Comparison of ENCODE assay signal across 19 mouse cellular contexts in the genomic region with DNA sequence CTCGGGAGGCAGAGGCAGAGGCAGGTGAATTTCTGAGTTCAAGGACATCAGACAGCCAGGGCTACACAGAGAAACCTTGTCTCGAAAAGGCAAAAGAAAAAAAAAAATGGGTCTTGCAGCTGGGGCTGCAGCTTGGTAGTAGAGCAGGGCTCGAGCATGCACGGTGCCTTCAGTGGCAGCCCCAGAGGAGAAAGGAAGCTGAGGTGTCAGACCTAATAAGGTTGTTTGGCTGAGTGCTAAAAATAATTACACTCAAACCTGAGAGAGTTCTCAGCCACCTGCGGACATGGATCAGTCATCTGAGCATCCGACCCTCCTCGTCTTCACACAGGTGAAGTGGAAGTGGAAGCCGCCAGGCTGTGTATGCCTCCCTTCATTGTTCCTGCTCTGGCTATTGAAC. TPM values are rescaled to one million over a fixed set of nuclear protein-coding genes. Genes with fewer than 3 reads are reported as not detected.
DNase-seq lines count a peak whose midpoint lies in the region; ATAC-seq and TF ChIP-seq lines count a peak whose summit lies in the region.
"Had no signal": no experiment of that assay in that cellular context is flagged by ENCODE, and none has a peak within 500 bp of the region (broad histone marks: within the 10 kb centered on the region; RNA-seq: fewer than 3 reads in every experiment).

No protein-coding gene starts in this region.

- H3K9me3 ChIP-seq in liver, embryonic 12.5 days (replicated peaks), result no peaks in the 10 kb centered on the region
- H3K9me3 ChIP-seq: forebrain, embryonic 15.5 days; intestine, embryonic 15.5 days; kidney, embryonic 15.5 days had no signal

- no peaks in the 10 kb centered on the region for H3K27me3 ChIP-seq in spleen, adult 2 months (ENCODE audit: control insufficient read depth, insufficient read depth, low read length)
- no peaks in the 10 kb centered on the region for H3K27me3 ChIP-seq in splenic B cell, adult 2 months (ENCODE audit: control insufficient read depth, insufficient read depth, low read length, poor library complexity, severe bottlenecking)
- H3K27me3 ChIP-seq in liver, embryonic 12.5 days (replicated peaks), result no peaks in the 10 kb centered on the region
- H3K27me3 ChIP-seq: forebrain, embryonic 15.5 days; intestine, embryonic 15.5 days; kidney, embryonic 15.5 days had no signal

- peak overlapping the region; percentile 97 for H3K27ac ChIP-seq in gastrocnemius, adult 2 months
- H3K27ac ChIP-seq in spleen, adult 2 months (ENCODE audit: insufficient read depth, low read length), result peak overlapping the region; percentile 62
- no peak overlapping the region for H3K27ac ChIP-seq in liver, embryonic 12.5 days
- H3K27ac ChIP-seq: forebrain, embryonic 15.5 days; intestine, embryonic 15.5 days; kidney, embryonic 15.5 days had no signal

- ATAC-seq in liver, embryonic 12.5 days, result no peak
- ATAC-seq: forebrain, embryonic 15.5 days; intestine, embryonic 15.5 days had no signal

- 33% methylated on average over 8 of the region's 8 CpGs for WGBS in spleen, adult 2 months
- WGBS in liver, embryonic 12.5 days (ENCODE audit: insufficient replicate concordance), result 83% methylated on average over 8 of the region's 8 CpGs

- peaks cover 28% of the 10 kb centered on the region; the same call in 1 of the 2 replicates for H3K4me1 ChIP-seq in spleen, adult 2 months (ENCODE audit: control insufficient read depth, insufficient read depth, insufficient read length)
- H3K4me1 ChIP-seq in liver, embryonic 12.5 days, result peaks cover 17% of the 10 kb centered on the region
- H3K4me1 ChIP-seq: intestine, embryonic 15.5 days had no signal

- H3K4me2 ChIP-seq in liver, embryonic 12.5 days, result no peak overlapping the region
- H3K4me2 ChIP-seq: forebrain, embryonic 15.5 days; intestine, embryonic 15.5 days; kidney, embryonic 15.5 days had no signal

- no peak for DNase-seq in gastrocnemius, adult 2 months
- DNase-seq in gastrocnemius, postnatal 10 days, result no peak
- no peak for DNase-seq in spleen, adult 2 months (ENCODE audit: low read depth in 1 of 2, low spot score in 2 of 2)
- no peak for DNase-seq in spleen, adult 18-20 months
- peak; percentile 52 for DNase-seq in splenic B cell, adult 2 months (ENCODE audit: low read depth, low spot score)
- DNase-seq in thymus, postnatal 4 days, result peak; percentile 70
- DNase-seq in left cerebral cortex, adult 8-10 months (ENCODE audit: low spot score in 2 of 2), result no peak
- DNase-seq: adrenal gland, adult 2 months; cerebellum, postnatal 14 days; embryo, embryonic 11 days; layer of hippocampus, postnatal 36 days; left cerebral cortex, postnatal 4 days; lung, adult 2 months; lung, postnatal 36 days; right cerebral cortex, postnatal 25 days had no signal

- TF ChIP-seq POLR2A in spleen, adult 2 months (IDR thresholded peaks at IDR 0.05; ENCODE audit: low read depth, low read length), result no peak

- intact Hi-C loops in gastrocnemius, adult 2 months (cut with DNase I), result no loop called here

- peaks cover 18% of the 10 kb centered on the region for H3K36me3 ChIP-seq in spleen, adult 2 months (ENCODE audit: control insufficient read depth, insufficient read depth, low read length)
- H3K36me3 ChIP-seq in splenic B cell, adult 2 months (ENCODE audit: control insufficient read depth, insufficient read depth, low read length, poor library complexity, severe bottlenecking), result peaks cover 9% of the 10 kb centered on the region
- H3K36me3 ChIP-seq in liver, embryonic 12.5 days, result peaks cover 58% of the 10 kb centered on the region

- H3K4me3 ChIP-seq in gastrocnemius, adult 2 months, result no peak overlapping the region
- H3K4me3 ChIP-seq in spleen, adult 2 months (ENCODE audit: extremely low read depth, insufficient read depth, insufficient read length), result no peak overlapping the region
- H3K4me3 ChIP-seq in liver, embryonic 12.5 days, result no peak overlapping the region
- H3K4me3 ChIP-seq: forebrain, embryonic 15.5 days; intestine, embryonic 15.5 days; kidney, embryonic 15.5 days had no signal

- H3K9ac ChIP-seq in liver, embryonic 12.5 days, result no peak overlapping the region
- H3K9ac ChIP-seq: forebrain, embryonic 15.5 days; intestine, embryonic 15.5 days; kidney, embryonic 15.5 days had no signal

- TF ChIP-seq CTCF in gastrocnemius, adult 2 months (IDR thresholded peaks at IDR 0.05), result no peak
- no peak for TF ChIP-seq CTCF in spleen, adult 2 months (IDR thresholded peaks at IDR 0.05; ENCODE audit: extremely low read depth, insufficient read depth, insufficient read length, insufficient replicate concordance)

RNA-seq across cellular contexts. Expression of gene Pptc7, which starts 26.5 kb away (rescaled TPM):
- total RNA-seq in gastrocnemius, adult 2 months (2021), result 100 to 1,000 TPM; 103 to 115 TPM
- total RNA-seq in gastrocnemius, postnatal 10 days (2021), result 10 to 100 TPM; 30.0 to 36.1 TPM
- polyA plus RNA-seq in spleen, adult 2 months (2012; rRNA removed), result 18.8 and 24.5 TPM in 2 replicates
- polyA plus RNA-seq in liver, embryonic 12.5 days (2016; fragmentation: Nextera tagmentation; extraction: Ambion mirVana), result 6.1 and 6.8 TPM in 2 replicates
- 10 to 100 TPM; 44.8 to 52.2 (median 48.8) TPM for total RNA-seq in left cerebral cortex, adult 8-10 months (2022)

RNA-seq across cellular contexts. Expression of gene Rad9b, which starts 43.3 kb away (rescaled TPM):
- total RNA-seq in gastrocnemius, adult 2 months (2021), result under 1 TPM; 0.38 to 0.45 TPM
- 1 to 10 TPM; 1.8 to 2.0 TPM for total RNA-seq in gastrocnemius, postnatal 10 days (2021)
- polyA plus RNA-seq in spleen, adult 2 months (2012; rRNA removed), result 3.8 and 4.5 TPM in 2 replicates
- 4.7 and 6.1 TPM in 2 replicates for polyA plus RNA-seq in liver, embryonic 12.5 days (2016; fragmentation: Nextera tagmentation; extraction: Ambion mirVana)
- total RNA-seq in left cerebral cortex, adult 8-10 months (2022), result 1 to 10 TPM; 3.4 to 5.0 (median 4.2) TPM

RNA-seq across cellular contexts. Expression of gene Vps29, which starts 43.5 kb away (rescaled TPM):
- 10 to 100 TPM; 35.0 to 46.0 TPM for total RNA-seq in gastrocnemius, adult 2 months (2021)
- 10 to 100 TPM; 60.3 to 72.5 TPM for total RNA-seq in gastrocnemius, postnatal 10 days (2021)
- polyA plus RNA-seq in spleen, adult 2 months (2012; rRNA removed), result 19.5 and 21.9 TPM in 2 replicates
- 133 and 137 TPM in 2 replicates for polyA plus RNA-seq in liver, embryonic 12.5 days (2016; fragmentation: Nextera tagmentation; extraction: Ambion mirVana)
- total RNA-seq in left cerebral cortex, adult 8-10 months (2022), result 100 to 1,000 TPM; 182 to 219 (median 199) TPM

RNA-seq across cellular contexts. Expression of gene Tctn1, which starts 46.4 kb away (rescaled TPM):
- total RNA-seq in gastrocnemius, adult 2 months (2021), result 1 to 10 TPM; 1.8 to 2.0 TPM
- total RNA-seq in gastrocnemius, postnatal 10 days (2021), result 1 to 10 TPM; 2.8 to 6.3 TPM
- 22.1 and 25.3 TPM in 2 replicates for polyA plus RNA-seq in spleen, adult 2 months (2012; rRNA removed)
- 1.2 and 1.7 TPM in 2 replicates for polyA plus RNA-seq in liver, embryonic 12.5 days (2016; fragmentation: Nextera tagmentation; extraction: Ambion mirVana)
- 10 to 100 TPM; 15.0 to 16.6 (median 15.7) TPM for total RNA-seq in left cerebral cortex, adult 8-10 months (2022)

Comparison
In these comparisons a context has a peak if more than half of its experiments do, and no peak if none do; other contexts are left out.
1. DNase-seq: peak in splenic B cell, adult 2 months (single experiment) and thymus, postnatal 4 days (single experiment); none in gastrocnemius, adult 2 months (single experiment), gastrocnemius, postnatal 10 days (single experiment), spleen, adult 2 months (0 of 2), spleen, adult 18-20 months (0 of 2) and left cerebral cortex, adult 8-10 months (0 of 2).